Mouse (Mus musculus): ENCODE measurements at regions not wholly inside any gene's neighbourhood (a gene's known extent, or its start where the extent isn't known, plus 50 kb on each side); places are given as distances from the start of the nearest gene placed in this dataset.

GRCm38 (mm10) chr16:92239812-92240211 lies 52.4 kb upstream of the Kcne2 start:
- Histone ChIP-seq H3K4me3 (ENCODE audit: low read depth, low read length) (no peak overlapping the region), H3K9ac (replicated peaks; ENCODE audit: low read depth) (no peak overlapping the region), H3K36me3 (ENCODE audit: insufficient read depth, low read length) (no peaks in the 10 kb centered on the region), H3K4me1 (ENCODE audit: insufficient read depth, low read depth, low read length) (no peaks in the 10 kb centered on the region), H3K9me3 (ENCODE audit: low read length) (no peaks in the 10 kb centered on the region), H3K27me3 (replicated peaks; ENCODE audit: insufficient read depth, low read length) (no peaks in the 10 kb centered on the region), H3K27ac (ENCODE audit: low read length) (no peak overlapping the region), H3K4me2 (replicated peaks; ENCODE audit: low read depth, low read length) (no peak overlapping the region)
- DNase-seq (ENCODE audit: low spot score) (peak; percentile 11), ATAC-seq (no peak)
- TF ChIP-seq CTCF (IDR thresholded peaks at IDR 0.05) (no peak), EP300 (IDR thresholded peaks at IDR 0.05) (no peak)
- 23% methylated on average over 5 of the region's 5 CpGs for WGBS

- Histone ChIP-seq H3K4me2 (replicated peaks; ENCODE audit: low read depth, low read length) (no peak overlapping the region), H3K9ac (replicated peaks; ENCODE audit: low read depth) (no peak overlapping the region), H3K27ac (ENCODE audit: low read length) (no peak overlapping the region), H3K36me3 (ENCODE audit: insufficient read depth, low read length) (no peaks in the 10 kb centered on the region), H3K9me3 (ENCODE audit: low read length) (no peaks in the 10 kb centered on the region), H3K4me3 (ENCODE audit: low read depth, low read length) (no peak overlapping the region), H3K4me1 (ENCODE audit: insufficient read depth, low read depth, low read length) (peaks cover 2% of the 10 kb centered on the region; the same call in 1 of the 2 replicates), H3K27me3 (replicated peaks; ENCODE audit: insufficient read depth, low read length) (no peaks in the 10 kb centered on the region)
- TF ChIP-seq EP300 (IDR thresholded peaks at IDR 0.05) (no peak), CTCF (IDR thresholded peaks at IDR 0.05) (no peak)
- DNase-seq (ENCODE audit: low spot score) (no peak), ATAC-seq (no peak)
- WGBS, result 81% methylated on average over 6 of the region's 6 CpGs
Observed at GRCm38 (mm10) chr16:92241989-92242644, 50.1 kb upstream of the Kcne2 start.

Measured in lung, postnatal 0 days (tissue).